Mouse (Mus musculus) gonadal fat pad, adult 2 months (tissue): ENCODE measurements around the gene Lix1. TPM values are rescaled to one million over a fixed set of nuclear protein-coding genes. Genes with fewer than 3 reads are reported as not detected.

Experiments
- DNase-seq: peaks from one replicate; pipeline ENCODE4 v3.0.0-alpha.2; 2012; ENCODE audit warnings: low read depth
- polyA plus RNA-seq: library from polyadenylated mRNA; depleted of rRNA; stranded (reverse); fragments of >200 nt; gene quantifications from 2 replicates; pipeline ENCODE4 v1.2.3, GENCODE M21; 2012; rRNA removed

The Lix1 gene
- 0.89 and 1.8 TPM in 2 replicates for polyA plus RNA-seq

DNA sequence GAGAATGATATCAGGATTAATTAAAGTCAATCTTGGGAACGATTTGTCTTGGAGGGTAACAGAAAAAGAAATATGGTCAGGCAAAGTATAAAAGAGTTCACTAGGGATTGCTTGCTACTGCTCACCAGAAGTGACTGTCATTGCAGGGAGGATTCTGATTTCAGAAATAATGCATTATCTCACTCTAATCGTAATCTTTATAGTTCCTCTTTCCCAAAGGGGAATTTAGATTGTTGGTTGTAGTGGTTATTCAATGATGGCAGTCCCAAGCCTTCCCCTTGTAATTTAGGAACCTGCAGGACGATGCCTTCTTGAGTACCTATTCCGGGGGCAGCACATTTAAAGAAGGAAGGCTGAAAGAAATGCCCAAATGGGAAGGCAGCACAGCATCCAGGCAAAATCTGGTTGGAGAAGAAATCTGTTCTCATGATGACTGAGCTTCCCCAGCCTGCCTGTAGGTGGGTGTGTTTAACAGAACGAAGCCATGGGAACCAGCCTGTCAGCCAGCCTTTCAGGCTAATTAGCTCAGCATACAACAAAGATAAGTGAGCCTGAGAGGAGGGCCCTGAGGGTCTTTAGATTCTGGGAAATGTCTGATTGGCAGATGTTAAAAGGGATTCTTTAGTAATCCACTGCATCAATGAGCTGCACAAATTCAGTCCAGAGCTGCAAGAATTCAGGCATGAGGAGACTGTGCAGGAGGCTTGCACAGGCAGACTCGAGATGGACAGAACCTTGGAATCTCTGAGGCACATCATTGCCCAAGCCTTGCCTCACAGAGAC lies at the start of gene Lix1:
Gene Lix1, plus strand, starts transcription at position 451 of the 783 bp plus-strand sequence.
- DNase-seq: no peak

DNA sequence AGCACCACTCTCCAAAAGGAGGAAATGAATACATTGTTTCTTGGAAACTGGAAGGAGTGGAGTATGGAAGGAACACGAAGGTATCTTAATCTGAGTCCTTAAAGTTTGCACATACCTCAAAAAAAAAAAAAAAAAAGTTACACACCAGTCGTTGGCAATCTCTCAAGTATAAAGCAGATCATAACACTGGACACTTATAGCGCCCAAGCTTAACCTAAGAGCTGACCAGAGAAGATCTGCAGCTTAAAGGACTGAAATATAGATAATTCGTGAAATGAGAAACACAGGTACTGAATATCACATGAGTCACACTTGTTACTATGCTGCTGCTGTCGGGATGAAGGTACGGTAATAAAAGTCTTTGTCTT lies 28.9 kb upstream of the Lix1 start:
- no peak for DNase-seq

DNA sequence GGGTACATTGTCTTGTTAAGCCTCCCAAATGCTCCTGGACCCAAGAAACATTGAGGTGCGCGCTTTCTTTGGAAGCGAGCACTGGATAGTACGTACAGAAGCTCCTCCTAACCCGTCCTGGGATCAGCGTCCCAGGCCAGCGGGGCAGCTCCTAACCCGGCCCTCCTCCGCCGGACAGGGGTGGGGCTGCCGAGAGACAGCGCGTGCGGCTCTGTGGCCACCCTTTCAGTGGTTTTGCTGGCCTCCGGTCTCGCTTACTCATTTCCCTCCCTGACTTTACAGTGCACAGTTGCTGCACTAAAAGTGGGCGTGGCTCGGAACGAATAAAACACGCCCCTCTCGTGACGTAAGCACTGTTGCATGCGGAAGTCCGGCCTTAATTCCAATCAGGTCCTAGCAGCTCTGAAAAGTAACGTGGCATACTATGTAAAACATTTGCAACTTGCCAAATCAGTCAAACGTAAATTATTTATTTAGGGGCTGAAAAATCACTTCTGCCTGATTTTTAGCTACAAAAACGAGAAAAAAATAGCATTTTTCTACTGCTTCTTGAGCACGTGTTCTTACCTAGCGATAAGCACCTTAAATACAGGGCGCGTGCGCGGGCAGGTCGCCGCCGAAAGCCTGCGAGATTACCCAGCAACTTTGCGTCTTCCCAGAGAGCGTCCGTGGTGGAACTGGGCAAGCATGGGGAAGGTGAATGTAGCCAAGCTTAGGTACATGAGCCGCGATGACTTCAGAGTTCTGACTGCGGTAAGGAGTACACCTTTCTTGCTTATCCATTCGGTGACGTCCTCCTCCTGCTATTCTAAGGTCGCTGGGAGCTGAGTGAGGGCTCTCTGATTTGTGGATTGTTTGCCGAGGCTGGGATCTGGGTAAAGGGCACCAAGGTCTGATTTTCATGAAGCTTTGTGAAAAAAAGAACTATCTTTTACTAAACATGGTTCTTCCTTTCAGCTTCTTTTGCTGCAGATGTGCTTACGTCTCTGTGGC lies 28.3 kb upstream of the Lix1 start, which contains the start of gene Riok2:
Gene Riok2, plus strand, starts transcription at position 392 of the 993 bp plus-strand sequence.
- peak; percentile 96 for DNase-seq

DNA sequence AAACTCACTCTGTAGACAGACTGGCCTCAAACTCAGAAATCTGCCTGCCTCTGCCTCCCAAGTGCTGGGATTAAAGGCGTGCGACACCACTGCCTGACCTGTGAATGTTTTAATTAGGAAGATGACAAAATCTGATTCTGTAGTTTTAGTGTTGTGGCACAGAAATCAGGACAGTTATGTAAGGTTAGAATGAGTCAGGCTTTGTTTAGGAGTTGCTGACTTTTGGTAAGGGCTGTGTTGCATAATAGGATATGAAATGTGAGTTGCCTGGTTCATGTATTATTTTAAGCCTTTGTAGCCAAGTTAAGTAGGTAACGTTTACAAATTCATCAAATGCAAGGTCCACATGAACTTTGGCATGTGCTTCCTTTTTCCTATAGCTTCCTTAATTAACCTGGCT lies 26.9 kb upstream of the Lix1 start:
- DNase-seq: no peak

DNA sequence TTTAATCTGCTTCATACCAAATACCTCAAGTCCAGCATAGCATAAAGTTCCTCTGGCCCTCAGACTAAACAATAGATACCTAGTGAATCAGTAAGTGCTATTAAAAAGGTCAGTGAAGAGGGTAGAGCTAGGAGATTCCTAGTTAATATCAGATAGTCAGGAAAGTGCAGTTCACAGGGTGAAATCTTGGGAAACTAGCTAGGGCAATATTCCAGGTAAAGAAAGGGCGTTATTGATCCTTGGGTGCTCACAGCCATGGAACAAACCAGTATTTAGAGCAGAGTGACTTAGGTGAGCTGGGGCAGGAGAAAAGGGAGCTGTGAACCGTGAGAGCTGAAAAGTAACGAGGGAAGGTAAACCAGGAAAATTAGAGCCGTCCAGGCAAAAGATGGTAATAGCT lies 18.8 kb upstream of the Lix1 start:
- DNase-seq: no peak

DNA sequence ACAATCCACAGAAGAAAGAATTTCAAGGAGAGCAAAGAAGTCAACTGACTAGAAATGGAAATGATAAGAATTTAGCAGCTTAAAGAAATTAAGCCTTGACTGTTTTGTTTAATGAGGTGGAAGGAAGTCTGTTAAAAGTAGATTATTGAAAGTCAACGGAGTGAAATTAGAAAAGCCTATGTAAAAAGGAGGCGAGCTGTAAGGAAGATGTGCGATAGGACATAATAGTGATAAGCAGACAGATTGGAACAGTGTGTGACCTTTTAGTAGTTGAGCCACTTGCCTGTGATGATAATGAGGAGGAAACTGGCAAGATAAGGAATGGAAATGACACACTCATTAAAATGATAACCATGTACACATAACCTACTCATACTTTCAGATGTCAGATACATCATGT lies 18.0 kb upstream of the Lix1 start:
- no peak for DNase-seq

DNA sequence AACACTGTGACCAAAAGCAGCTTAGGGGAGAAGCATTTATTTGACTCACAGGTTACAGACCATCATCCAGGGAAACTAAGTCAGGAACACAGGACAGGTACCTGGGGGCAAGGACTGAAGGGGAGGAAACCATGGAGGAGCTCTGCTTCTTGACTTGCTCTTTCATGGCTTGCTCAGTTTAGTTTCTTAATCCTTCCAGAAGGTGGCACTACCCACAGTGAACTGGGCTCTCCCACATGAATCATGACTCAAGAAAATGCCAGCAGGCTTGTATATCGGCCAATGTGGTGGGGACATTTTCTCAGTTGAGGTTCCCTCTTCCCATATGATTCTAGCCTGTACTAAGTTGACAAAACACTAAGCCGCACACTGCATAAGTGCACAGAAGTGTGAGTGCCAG lies 16.4 kb upstream of the Lix1 start:
- no peak for DNase-seq

DNA sequence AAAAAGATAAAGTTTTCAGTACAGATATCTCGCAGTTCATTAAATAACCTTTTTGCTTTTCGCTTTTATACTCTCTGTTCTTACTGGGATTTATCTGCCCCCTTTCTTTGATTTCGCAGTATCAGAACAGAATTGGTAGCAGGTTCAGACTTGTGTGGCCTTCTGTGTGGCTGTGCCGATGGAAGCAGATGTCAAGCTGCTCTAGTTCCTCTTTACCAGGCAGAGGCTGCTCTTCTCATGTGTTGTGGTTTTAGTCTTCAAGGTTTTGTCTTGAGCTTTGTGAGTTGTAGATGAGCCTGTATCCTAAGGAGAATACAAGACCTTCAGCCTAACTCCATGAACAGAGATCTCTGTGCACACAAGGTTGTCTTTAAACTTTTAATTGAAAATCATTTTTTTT lies 10.6 kb upstream of the Lix1 start:
- no peak for DNase-seq

DNA sequence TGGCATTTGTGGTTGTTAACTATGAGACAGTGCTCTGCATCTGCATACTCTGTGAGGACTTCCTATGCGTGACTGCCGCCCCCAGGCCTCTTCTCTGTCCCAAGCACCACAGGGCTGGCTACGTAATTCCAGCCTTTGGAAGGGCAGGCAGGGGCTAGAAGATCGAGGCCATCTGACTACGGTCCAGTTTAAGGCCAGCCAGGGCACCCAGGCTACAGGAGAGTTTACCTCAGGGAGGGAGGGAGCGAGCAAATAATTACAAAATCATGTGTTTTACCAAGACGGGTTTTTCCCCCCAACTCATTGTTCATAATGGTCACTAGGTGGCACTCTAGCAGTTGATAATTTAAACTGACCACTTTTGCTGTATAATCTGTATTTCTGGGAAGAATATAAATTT lies 9.6 kb upstream of the Lix1 start:
- no peak for DNase-seq

DNA sequence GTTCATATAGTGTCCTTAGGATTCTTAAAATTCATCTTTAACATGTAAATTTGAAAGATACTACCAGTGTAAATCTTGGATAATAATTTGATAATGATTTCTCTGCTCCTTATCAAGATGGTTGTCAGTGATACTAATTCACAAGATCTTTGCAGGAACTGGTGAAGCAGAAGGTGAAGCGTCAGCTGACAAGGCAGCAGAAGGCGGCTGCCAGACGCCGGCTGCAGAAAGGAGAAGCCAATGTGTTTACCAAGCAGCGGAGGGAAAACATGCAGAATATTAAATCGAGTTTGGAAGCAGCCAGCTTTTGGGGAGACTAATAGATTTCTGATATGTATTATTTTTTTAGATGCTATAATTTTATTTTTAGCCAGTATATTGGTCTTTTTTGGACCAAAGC lies 9.2 kb upstream of the Lix1 start:
- DNase-seq: no peak

DNA sequence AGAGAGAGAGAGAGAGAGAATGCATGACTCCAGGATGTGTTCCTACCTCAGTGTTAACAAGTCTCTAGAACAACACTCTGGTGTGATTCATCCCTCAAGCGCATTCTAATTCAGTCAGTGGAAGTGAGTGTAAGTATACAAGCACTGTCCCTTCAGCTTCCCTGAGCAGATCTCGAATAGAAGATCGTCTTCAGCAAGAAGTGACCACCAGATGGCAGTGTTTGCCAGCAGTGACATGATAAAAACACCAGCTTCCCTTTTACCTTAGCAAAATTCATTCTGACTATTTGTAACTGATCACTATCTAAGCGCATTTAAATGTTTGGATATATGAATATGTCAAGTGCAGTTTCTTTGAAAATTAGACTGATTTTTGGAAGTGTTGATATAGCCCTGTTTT lies 8.1 kb upstream of the Lix1 start:
- no peak for DNase-seq

DNA sequence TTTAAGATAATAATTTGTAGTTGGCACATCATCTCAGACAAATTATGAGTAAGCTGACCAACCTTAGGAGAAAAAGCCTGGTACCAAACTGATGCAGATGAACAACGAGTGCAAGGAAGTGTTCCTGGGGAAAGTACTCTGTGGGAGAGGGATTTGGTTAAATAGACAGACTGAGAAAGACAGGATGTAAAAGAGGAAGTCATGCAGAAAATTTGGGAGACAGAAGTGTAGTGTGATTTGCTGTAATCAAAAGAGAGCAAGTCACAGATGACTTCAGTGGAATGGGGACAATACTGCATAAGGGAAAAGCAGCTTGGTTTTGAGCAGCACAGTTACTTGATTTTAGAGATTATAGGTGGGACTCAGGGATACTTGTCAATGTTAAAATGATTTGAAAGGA lies 5.6 kb upstream of the Lix1 start:
- no peak for DNase-seq

DNA sequence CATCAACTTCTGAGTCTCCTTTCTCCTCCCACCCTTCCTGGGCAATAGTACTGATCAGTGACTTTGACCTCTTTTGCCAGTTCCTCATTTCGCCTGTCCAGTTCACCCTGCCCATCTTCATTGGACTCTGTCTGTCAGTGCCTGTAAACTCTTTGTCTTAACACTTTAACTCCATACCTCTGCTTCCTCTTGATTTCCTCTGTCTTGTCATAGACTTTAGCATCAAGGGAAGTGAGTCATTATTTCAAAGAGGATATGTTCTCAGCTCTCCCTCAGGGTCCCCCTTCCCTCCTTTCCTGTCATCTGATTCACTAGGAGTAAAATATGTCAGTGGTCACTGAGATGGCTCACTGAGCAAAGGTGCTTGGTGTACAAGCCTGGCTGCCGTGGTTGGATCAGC lies 3.8 kb upstream of the Lix1 start:
- DNase-seq: no peak

DNA sequence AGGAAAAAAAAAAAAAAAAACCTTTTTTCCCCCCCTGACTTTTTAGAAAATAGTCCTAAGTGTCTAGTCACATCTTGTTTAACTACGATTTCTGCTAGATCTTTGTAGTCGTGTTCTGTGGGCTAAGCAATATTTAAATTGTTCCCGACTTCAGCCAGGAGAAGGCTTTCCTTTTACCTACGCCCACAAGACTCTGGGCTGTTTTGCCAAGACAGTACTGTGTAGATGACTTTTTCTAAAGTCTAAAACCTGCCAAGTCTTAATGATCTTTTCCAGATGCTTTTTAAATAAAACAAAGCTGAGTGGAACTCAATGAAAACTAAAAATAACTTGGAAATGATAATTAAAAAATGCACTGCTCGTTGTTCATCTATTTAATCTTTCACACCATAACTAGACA lies 566 bp downstream of the Lix1 start:
- DNase-seq: no peak

DNA sequence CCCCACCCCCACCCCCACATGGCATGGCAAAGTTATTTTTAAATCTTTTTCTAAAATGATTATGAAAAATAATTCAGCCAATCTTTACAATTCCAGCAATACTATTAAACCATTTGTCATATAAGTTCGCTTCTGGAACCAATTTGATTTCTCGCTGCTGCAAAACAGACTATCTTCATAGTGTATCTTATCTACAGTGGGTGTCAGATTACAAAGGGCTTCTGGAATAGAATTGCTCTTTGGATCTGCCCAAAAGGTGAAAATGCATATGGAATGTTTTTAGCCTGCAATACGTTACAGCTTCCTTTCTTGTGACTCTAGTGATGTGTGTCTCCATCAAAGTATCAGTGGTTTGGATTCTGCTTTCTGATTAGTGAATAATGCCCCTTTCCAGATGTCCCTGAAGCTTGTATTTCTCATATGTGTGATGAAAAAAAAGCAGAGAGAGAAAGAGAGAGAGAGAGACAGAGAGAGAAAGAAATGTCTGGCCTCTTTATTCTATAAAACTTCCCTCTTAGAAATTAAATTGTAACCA lies 1.2 kb downstream of the Lix1 start:
- DNase-seq: no peak

DNA sequence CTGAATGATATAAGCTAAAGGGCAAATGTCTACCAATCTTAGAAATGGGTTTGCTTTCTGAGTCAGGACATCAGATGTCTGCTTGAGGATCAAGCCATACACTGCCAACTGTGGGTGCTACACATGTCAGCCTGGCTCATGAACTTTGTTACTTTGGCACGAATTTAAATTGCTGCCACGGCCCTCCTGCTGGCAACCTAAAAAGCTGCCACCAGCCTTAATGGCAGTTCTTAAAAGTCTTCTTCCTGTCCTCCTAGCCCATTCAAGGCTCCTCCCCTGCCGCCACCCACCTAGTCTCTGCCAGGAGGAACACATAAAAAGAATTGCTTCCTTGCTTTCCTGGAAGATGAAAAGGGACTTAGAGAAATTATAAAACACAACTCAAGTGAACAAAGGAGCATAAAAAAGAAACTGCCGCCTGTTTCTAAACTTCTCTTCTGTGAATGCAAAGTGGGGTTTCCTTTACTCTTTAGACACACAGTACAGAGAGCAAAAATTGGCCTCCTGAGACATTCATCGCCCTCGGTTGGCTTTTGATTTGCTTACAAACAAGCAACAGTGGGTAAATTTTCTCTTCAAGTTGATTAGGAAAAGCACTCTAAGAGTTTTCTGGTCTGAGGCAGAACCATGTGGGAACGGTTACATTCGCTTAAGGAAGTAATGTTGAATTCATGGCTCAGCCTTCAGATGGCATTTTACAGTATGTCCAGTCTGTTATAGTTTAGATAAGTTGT lies 2.5 kb downstream of the Lix1 start:
- DNase-seq: no peak

DNA sequence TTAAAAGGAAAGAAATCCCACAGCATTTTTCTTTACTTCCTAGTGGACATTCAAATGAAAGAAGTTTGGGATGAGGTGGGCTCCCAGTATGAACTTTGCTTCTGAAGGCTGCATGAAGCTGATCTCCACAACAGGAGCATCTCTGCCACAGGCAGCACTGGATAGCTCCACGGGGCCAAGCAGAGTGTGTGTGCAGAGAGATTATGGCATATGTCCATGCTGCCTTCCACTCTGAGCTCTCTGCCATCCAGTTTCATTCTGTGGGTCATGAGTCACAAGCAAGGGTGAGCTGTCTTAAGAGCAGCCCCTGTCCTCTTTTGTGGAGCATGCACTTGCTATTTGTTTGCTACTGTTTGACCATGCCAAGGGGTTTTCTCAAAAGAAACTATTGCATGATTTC lies 3.1 kb downstream of the Lix1 start:
- no peak for DNase-seq

DNA sequence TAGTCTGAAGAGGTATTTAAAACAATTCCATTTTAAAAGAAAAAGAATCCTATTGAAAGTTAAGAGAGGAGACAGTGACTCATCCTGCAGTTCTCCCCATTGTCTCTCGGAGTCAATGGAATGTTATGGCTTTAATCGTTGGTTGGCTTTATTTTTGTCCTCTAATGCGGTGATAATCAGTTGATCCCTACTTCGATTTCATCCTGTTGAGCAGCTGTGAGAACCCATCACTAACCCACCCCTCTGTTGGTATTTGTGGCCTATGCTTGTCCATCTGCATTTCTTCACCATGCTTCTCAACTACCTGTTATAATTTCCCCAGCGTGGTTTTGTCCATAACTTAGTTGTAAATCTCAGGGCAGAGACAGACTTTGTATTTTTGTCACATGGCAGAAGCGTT lies 5.7 kb downstream of the Lix1 start:
- DNase-seq: no peak

DNA sequence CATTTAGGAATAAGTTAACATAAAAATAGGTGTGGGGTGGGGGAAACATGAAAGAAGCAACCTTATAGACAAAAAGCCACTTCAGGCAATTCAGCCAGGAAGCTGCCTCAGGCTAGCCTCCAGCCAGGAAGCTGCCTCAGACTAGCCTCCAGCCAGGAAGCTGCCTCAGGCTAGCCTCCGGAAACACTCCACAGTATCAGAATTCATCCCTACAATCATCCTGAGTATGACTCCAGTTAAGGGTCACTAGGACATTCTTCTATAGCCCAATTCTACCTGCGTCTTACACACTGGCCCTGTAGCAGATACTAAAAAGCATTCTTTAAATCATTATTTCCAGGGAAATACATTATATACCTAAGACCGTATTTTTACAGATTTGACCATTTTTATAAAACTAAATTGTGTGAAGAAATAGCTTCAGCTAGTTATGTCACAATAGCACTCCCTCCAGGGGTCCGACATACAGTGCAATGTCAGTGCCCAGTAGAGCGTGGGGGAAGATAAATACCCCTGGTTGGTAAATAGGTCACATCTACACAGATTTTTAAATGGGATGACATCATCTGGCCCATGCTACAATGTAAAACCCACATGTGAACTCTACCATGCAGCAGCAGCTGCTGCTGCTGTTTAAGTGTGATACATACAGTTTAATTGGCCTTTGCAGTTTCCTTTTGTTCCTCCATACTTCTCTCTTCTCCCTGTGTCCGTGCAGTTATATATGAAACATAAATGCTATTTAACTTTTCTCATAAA lies 6.4 kb downstream of the Lix1 start:
- no peak for DNase-seq

DNA sequence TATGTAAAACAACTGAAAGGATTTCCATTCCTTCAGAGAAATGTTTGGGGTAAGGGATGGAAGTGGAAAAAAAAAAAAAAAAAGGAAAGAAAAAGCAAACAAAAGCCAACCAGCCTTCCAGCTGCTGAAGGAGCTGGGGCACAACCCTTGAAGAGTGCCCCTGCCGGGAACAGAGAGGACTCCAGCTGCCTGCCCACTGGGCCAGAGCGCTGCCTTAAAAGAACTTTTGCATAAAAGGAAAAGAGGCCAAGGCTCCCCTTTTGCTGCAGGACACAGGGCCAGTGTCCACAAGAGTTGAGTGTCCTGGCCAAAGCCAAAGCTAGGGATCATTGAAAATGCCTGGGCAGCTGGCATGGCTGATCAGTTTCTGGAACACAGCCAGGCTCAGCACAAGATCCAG lies 7.1 kb downstream of the Lix1 start:
- DNase-seq: no peak

DNA sequence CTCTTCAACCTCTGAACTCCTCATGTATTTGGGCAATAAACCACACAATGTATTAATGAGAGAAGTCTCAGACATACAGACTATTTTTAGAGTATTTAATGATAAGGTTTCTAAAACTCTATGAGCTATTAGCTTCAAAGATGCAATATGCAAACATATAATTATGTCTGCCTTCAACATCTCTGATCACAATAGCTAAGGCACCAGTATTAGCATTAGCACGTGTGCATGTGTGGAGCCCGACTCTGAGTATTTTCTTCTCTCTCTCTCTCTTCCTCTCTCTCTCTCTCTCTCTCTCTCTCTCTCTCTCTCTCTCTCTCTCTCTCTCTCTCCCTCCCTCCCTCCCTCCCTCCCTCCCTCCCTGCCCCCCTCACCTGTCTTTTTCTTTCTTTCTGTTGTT lies 9.0 kb downstream of the Lix1 start:
- DNase-seq: no peak
